Mouse (Mus musculus) hindbrain, embryonic 10.5 days (tissue): Measurements from ENCODE around the gene Shf. TPM values are rescaled to one million over a fixed set of nuclear protein-coding genes. Genes with fewer than 3 reads are reported as not detected.
A peak's percentile ranks its signal among the peaks of the same experiment; 100 is the strongest.

Experiments
- DNase-seq: peaks from one replicate; pipeline ENCODE4 v3.0.0-alpha.2; 2017; ENCODE audit warnings: low spot score
- H3K27ac ChIP-seq: fragments of 300-500 bp; sonication (generic); 2 replicates; pipeline ENCODE4 v1.5.1; 2016; ENCODE audit warnings: mild to moderate bottlenecking, moderate library complexity
- H3K27me3 ChIP-seq: fragments of 300-500 bp; sonication (generic); 2 replicates; pipeline ENCODE4 v1.6.1; 2016; ENCODE audit warnings: mild to moderate bottlenecking; ENCODE audit not compliant: poor library complexity, insufficient read depth, severe bottlenecking
- H3K36me3 ChIP-seq: fragments of 300-500 bp; sonication (generic); 2 replicates; pipeline ENCODE4 v1.6.1; 2016; ENCODE audit warnings: mild to moderate bottlenecking, moderate library complexity
- H3K4me1 ChIP-seq: fragments of 300-500 bp; sonication (generic); replicated peaks from 2 replicates; pipeline ENCODE4 v1.6.1; 2016; ENCODE audit warnings: mild to moderate bottlenecking
- H3K4me3 ChIP-seq: fragments of 300-500 bp; sonication (generic); 2 replicates; pipeline ENCODE4 v1.5.1; 2016; ENCODE audit warnings: mild to moderate bottlenecking, moderate library complexity
- H3K9me3 ChIP-seq: fragments of 300-500 bp; sonication (generic); 2 replicates; pipeline ENCODE4 v1.6.1; 2016; ENCODE audit warnings: mild to moderate bottlenecking, moderate library complexity
- WGBS: fragments of 180-500 bp; shearing (Covaris S2); methylation state at CpG from one replicate; pipeline ENCODE4 v1.1.7; 2016; 5-methylcytosine and 5-hydroxymethylcytosine counted together
- polyA plus RNA-seq: library from polyadenylated mRNA; unstranded; fragments of >200 nt; fragmentation: Nextera tagmentation; extraction: Ambion mirVana; gene quantifications from 2 replicates; pipeline ENCODE4 v1.2.1, GENCODE M21; 2016

Gene Shf
- polyA plus RNA-seq, 1 experiment from 2014 or later = 9.6 TPM

GRCm38 (mm10) chr2:122366039-122366438, 2.9 kb downstream of the Shf start:
- 74% methylated on average over 3 of the region's 3 CpGs for WGBS
- Histone ChIP-seq H3K36me3 (peaks cover 42% of the 10 kb centered on the region), H3K27me3 (peaks cover 16% of the 10 kb centered on the region), H3K9me3 (no peaks in the 10 kb centered on the region), H3K4me1 (peaks cover 54% of the 10 kb centered on the region), H3K27ac (peak overlapping the region; percentile 98), H3K4me3 (peak overlapping the region; percentile 96)
- no peak for DNase-seq

- peaks cover 9% of the 10 kb centered on the region for H3K27me3 ChIP-seq
- no peak overlapping the region for H3K27ac ChIP-seq
- H3K4me1 ChIP-seq = peaks cover 57% of the 10 kb centered on the region
- WGBS = 88% methylated on average over 10 of the region's 10 CpGs
- no peaks in the 10 kb centered on the region for H3K9me3 ChIP-seq
- DNase-seq = no peak
- H3K4me3 ChIP-seq = 0 out of 2 replicates have a peak overlapping the region, but pooled peaks have one; percentile 96
- H3K36me3 ChIP-seq = peaks cover 48% of the 10 kb centered on the region
These were observed 3.6 kb downstream of the Shf start for GRCm38 (mm10) chr2:122365244-122365866.

- 91% methylated on average over 3 of the region's 3 CpGs for WGBS
- H3K9me3 ChIP-seq = no peaks in the 10 kb centered on the region
- 0 out of 2 replicates have a peak, but pooled peaks cover under 1% of the 10 kb centered on the region for H3K27me3 ChIP-seq
- H3K27ac ChIP-seq = no peak overlapping the region
- no peak overlapping the region for H3K4me3 ChIP-seq
- no peak for DNase-seq
- H3K36me3 ChIP-seq = peaks cover 57% of the 10 kb centered on the region
- H3K4me1 ChIP-seq = peaks cover 48% of the 10 kb centered on the region
These were observed 4.5 kb downstream of the Shf start for GRCm38 (mm10) chr2:122364352-122364944.

- Histone ChIP-seq H3K36me3 (peaks cover 70% of the 10 kb centered on the region), H3K27me3 (no peaks in the 10 kb centered on the region), H3K4me3 (no peak overlapping the region), H3K27ac (no peak overlapping the region), H3K9me3 (no peaks in the 10 kb centered on the region), H3K4me1 (peaks cover 39% of the 10 kb centered on the region)
- DNase-seq = no peak
- 82% methylated on average over 13 of the region's 13 CpGs for WGBS
These were observed 6.1 kb downstream of the Shf start for GRCm38 (mm10) chr2:122362622-122363523.

- Histone ChIP-seq H3K27ac (peak overlapping the region; percentile 30; the same call in 1 of the 2 replicates), H3K9me3 (no peaks in the 10 kb centered on the region), H3K4me1 (peaks cover 30% of the 10 kb centered on the region), H3K4me3 (no peak overlapping the region), H3K27me3 (no peaks in the 10 kb centered on the region), H3K36me3 (peaks cover 78% of the 10 kb centered on the region)
- 69% methylated on average over 10 of the region's 10 CpGs for WGBS
- DNase-seq = no peak
These were observed 6.9 kb downstream of the Shf start for GRCm38 (mm10) chr2:122361868-122362621.

- peaks cover 84% of the 10 kb centered on the region for H3K36me3 ChIP-seq
- WGBS = 93% methylated on average over 6 of the region's 6 CpGs
- no peak overlapping the region for H3K27ac ChIP-seq
- no peaks in the 10 kb centered on the region for H3K9me3 ChIP-seq
- no peak overlapping the region for H3K4me3 ChIP-seq
- peaks cover 24% of the 10 kb centered on the region for H3K4me1 ChIP-seq
- no peak for DNase-seq
- H3K27me3 ChIP-seq = no peaks in the 10 kb centered on the region
These were observed 7.8 kb downstream of the Shf start for GRCm38 (mm10) chr2:122361181-122361580.

- WGBS = 89% methylated on average over 6 of the region's 6 CpGs
- H3K36me3 ChIP-seq = peaks cover 88% of the 10 kb centered on the region
- H3K4me3 ChIP-seq = no peak overlapping the region
These were observed 8.7 kb downstream of the Shf start for GRCm38 (mm10) chr2:122360310-122360709.

GRCm38 (mm10) chr2:122356187-122356586, 12.8 kb downstream of the Shf start:
- no peak for DNase-seq
- Histone ChIP-seq H3K4me1 (peaks cover 51% of the 10 kb centered on the region), H3K27me3 (no peaks in the 10 kb centered on the region), H3K27ac (no peak overlapping the region), H3K4me3 (no peak overlapping the region), H3K36me3 (peaks cover 90% of the 10 kb centered on the region), H3K9me3 (no peaks in the 10 kb centered on the region)
- WGBS = 90% methylated on average over 3 of the region's 3 CpGs

More at GRCm38 (mm10) chr2:122360310-122360709, 8.7 kb downstream of the Shf start:
- DNase-seq = no peak
- Histone ChIP-seq H3K9me3 (no peaks in the 10 kb centered on the region), H3K4me1 (peaks cover 25% of the 10 kb centered on the region), H3K27me3 (no peaks in the 10 kb centered on the region), H3K27ac (no peak overlapping the region)

- Histone ChIP-seq H3K9me3 (no peaks in the 10 kb centered on the region), H3K27me3 (no peaks in the 10 kb centered on the region), H3K27ac (0 out of 2 replicates have a peak overlapping the region, but pooled peaks have one; percentile 23), H3K4me1 (peaks cover 52% of the 10 kb centered on the region), H3K36me3 (peaks cover 87% of the 10 kb centered on the region), H3K4me3 (no peak overlapping the region)
- 91% methylated on average over 5 of the region's 5 CpGs for WGBS
- no peak for DNase-seq
These were observed 13.6 kb downstream of the Shf start for GRCm38 (mm10) chr2:122355389-122355788.

GRCm38 (mm10) chr2:122354191-122354929, 14.6 kb downstream of the Shf start:
- WGBS = 68% methylated on average over 12 of the region's 12 CpGs
- peak overlapping the region; percentile 76; the same call in 1 of the 2 replicates for H3K27ac ChIP-seq
- H3K4me3 ChIP-seq = no peak overlapping the region
- DNase-seq = no peak
- H3K4me1 ChIP-seq = peaks cover 60% of the 10 kb centered on the region
- H3K27me3 ChIP-seq = no peaks in the 10 kb centered on the region
- H3K9me3 ChIP-seq = no peaks in the 10 kb centered on the region
- H3K36me3 ChIP-seq = peaks cover 82% of the 10 kb centered on the region

- peaks cover 76% of the 10 kb centered on the region for H3K36me3 ChIP-seq
- no peak for DNase-seq
- no peaks in the 10 kb centered on the region for H3K27me3 ChIP-seq
- H3K4me1 ChIP-seq = peaks cover 66% of the 10 kb centered on the region
- peak overlapping the region; percentile 76 for H3K27ac ChIP-seq
- H3K9me3 ChIP-seq = no peaks in the 10 kb centered on the region
- WGBS = 86% methylated on average over 8 of the region's 8 CpGs
- no peak overlapping the region for H3K4me3 ChIP-seq
These were observed 15.2 kb downstream of the Shf start for GRCm38 (mm10) chr2:122353765-122354164.

GRCm38 (mm10) chr2:122352992-122353391, 16.0 kb downstream of the Shf start:
- WGBS = 85% methylated on average over 6 of the region's 6 CpGs
- Histone ChIP-seq H3K36me3 (peaks cover 71% of the 10 kb centered on the region), H3K4me1 (peaks cover 73% of the 10 kb centered on the region), H3K4me3 (no peak overlapping the region), H3K27me3 (no peaks in the 10 kb centered on the region), H3K9me3 (no peaks in the 10 kb centered on the region), H3K27ac (peak overlapping the region; percentile 12; the same call in 1 of the 2 replicates)
- DNase-seq = no peak
